ENCODE assay signal across 8 mouse cellular contexts in genomic region chr1:161999882-162000371, GRCm38 (mm10). TPM values are rescaled to one million over a fixed set of nuclear protein-coding genes. Genes with fewer than 3 reads are reported as not detected.
DNase-seq lines count a peak whose midpoint lies in the region; ATAC-seq and TF ChIP-seq lines count a peak whose summit lies in the region.

No protein-coding gene starts in this region.

- H3K27me3 ChIP-seq in G1E (ENCODE audit: insufficient read depth, low read length), result peaks cover 7% of the 10 kb centered on the region
- H3K27me3 ChIP-seq in forebrain, embryonic 11.5 days (ENCODE audit: control insufficient read depth, insufficient read depth, low read length), result no peaks in the 10 kb centered on the region
- H3K27me3 ChIP-seq in liver, postnatal 0 days (ENCODE audit: insufficient read depth, low read length), result no peaks in the 10 kb centered on the region
- no peaks in the 10 kb centered on the region for H3K27me3 ChIP-seq in neural tube, embryonic 13.5 days

- H3K4me3 ChIP-seq in G1E (ENCODE audit: low read depth, low read length), result no peak overlapping the region
- no peak overlapping the region for H3K4me3 ChIP-seq in forebrain, embryonic 11.5 days (ENCODE audit: low read depth, low read length)
- H3K4me3 ChIP-seq in liver, postnatal 0 days (ENCODE audit: low read depth, low read length), result no peak overlapping the region
- no peak overlapping the region for H3K4me3 ChIP-seq in neural tube, embryonic 13.5 days

- DNase-seq in G1E (ENCODE audit: low spot score), result no peak
- peak; percentile 66 for DNase-seq in c-Kit-positive CD71-negative TER-119-negative erythroid progenitor cells, embryonic 14.5 days (ENCODE audit: low read depth)
- DNase-seq in forebrain, embryonic 11.5 days (ENCODE audit: low spot score), result peak; percentile 73
- peak; percentile 71 to 82 for DNase-seq in heart, postnatal 10 days
- DNase-seq in large intestine, adult 2 months (ENCODE audit: low read depth, low spot score), result peak; percentile 46
- DNase-seq in liver, postnatal 0 days, result peak; percentile 24
- DNase-seq in urinary bladder, postnatal 10 days (ENCODE audit: low spot score), result no peak

- intact Hi-C loops in heart, postnatal 10 days (cut with DNase I), result loop anchor here (1.0 kb wide), 2 partner anchors 276 to 313 kb away; no protein-coding TSS in a partner anchor

- peak overlapping the region; percentile 40; the same call in 1 of the 2 replicates for H3K4me2 ChIP-seq in forebrain, embryonic 11.5 days (ENCODE audit: low read depth, low read length, severe bottlenecking)
- peak overlapping the region; percentile 54 for H3K4me2 ChIP-seq in liver, postnatal 0 days (ENCODE audit: low read depth, low read length)
- H3K4me2 ChIP-seq in neural tube, embryonic 13.5 days, result peak overlapping the region; percentile 36

- H3K9me3 ChIP-seq in G1E (replicated peaks), result no peaks in the 10 kb centered on the region
- H3K9me3 ChIP-seq in forebrain, embryonic 11.5 days (ENCODE audit: control insufficient read depth, low read length), result no peaks in the 10 kb centered on the region
- no peaks in the 10 kb centered on the region for H3K9me3 ChIP-seq in liver, postnatal 0 days (ENCODE audit: low read length)
- H3K9me3 ChIP-seq in neural tube, embryonic 13.5 days, result no peaks in the 10 kb centered on the region

- peak overlapping the region; percentile 60; the same call in 1 of the 2 replicates for H3K27ac ChIP-seq in forebrain, embryonic 11.5 days (ENCODE audit: low read depth, low read length)
- no peak overlapping the region for H3K27ac ChIP-seq in liver, postnatal 0 days (ENCODE audit: low read depth)
- peak overlapping the region; percentile 77 for H3K27ac ChIP-seq in neural tube, embryonic 13.5 days (replicated peaks)

- WGBS in forebrain, embryonic 11.5 days, result 3% methylated on average over 4 of the region's 4 CpGs
- 4% methylated on average over 4 of the region's 4 CpGs for WGBS in large intestine, adult 2 months
- WGBS in liver, postnatal 0 days (ENCODE audit: insufficient replicate concordance), result 16% methylated on average over 4 of the region's 4 CpGs
- 2% methylated on average over 4 of the region's 4 CpGs for WGBS in neural tube, embryonic 13.5 days

- TF ChIP-seq CTCF in G1E (IDR thresholded peaks at IDR 0.05; ENCODE audit: low read depth, low read length), result 0 out of 2 replicates have a peak, but pooled peaks have one; percentile 12
- peak; percentile 83 for TF ChIP-seq CTCF in liver, postnatal 0 days (IDR thresholded peaks at IDR 0.05; ENCODE audit: low read depth)

- peaks cover 4% of the 10 kb centered on the region; the same call in 1 of the 2 replicates for H3K4me1 ChIP-seq in G1E (ENCODE audit: insufficient read depth, low read depth, low read length)
- H3K4me1 ChIP-seq in forebrain, embryonic 11.5 days (replicated peaks; ENCODE audit: control insufficient read depth, insufficient read depth, low read length), result peaks cover 8% of the 10 kb centered on the region
- H3K4me1 ChIP-seq in liver, postnatal 0 days (ENCODE audit: insufficient read depth), result peaks cover 15% of the 10 kb centered on the region; the same call in 1 of the 2 replicates
- H3K4me1 ChIP-seq in neural tube, embryonic 13.5 days (replicated peaks), result peaks cover 46% of the 10 kb centered on the region

- peak overlapping the region; percentile 55 for H3K9ac ChIP-seq in forebrain, embryonic 11.5 days (ENCODE audit: low read length)
- no peak overlapping the region for H3K9ac ChIP-seq in liver, postnatal 0 days (replicated peaks)
- H3K9ac ChIP-seq in neural tube, embryonic 13.5 days, result 0 out of 2 replicates have a peak overlapping the region, but pooled peaks have one; percentile 50

- TF ChIP-seq EP300 in liver, postnatal 0 days (IDR thresholded peaks at IDR 0.05; ENCODE audit: low read depth), result no peak

- ATAC-seq in G1E (ENCODE audit: extremely low read depth, insufficient number of reproducible peaks, low FRiP score, poor library complexity, severe bottlenecking), result no peak
- ATAC-seq in forebrain, embryonic 11.5 days (replicated peaks; ENCODE audit: low FRiP score), result peak; percentile 85
- ATAC-seq in liver, postnatal 0 days, result peak; percentile 66
- peak; percentile 92 for ATAC-seq in neural tube, embryonic 13.5 days (ENCODE audit: low read depth)

- H3K36me3 ChIP-seq in G1E (replicated peaks), result no peaks in the 10 kb centered on the region
- no peaks in the 10 kb centered on the region for H3K36me3 ChIP-seq in forebrain, embryonic 11.5 days (ENCODE audit: control insufficient read depth, insufficient read depth, low read length)
- H3K36me3 ChIP-seq in liver, postnatal 0 days (replicated peaks; ENCODE audit: insufficient read depth, low read length), result no peaks in the 10 kb centered on the region
- no peaks in the 10 kb centered on the region for H3K36me3 ChIP-seq in neural tube, embryonic 13.5 days

RNA-seq across cellular contexts. Expression of gene 4930558K02Rik, which starts 20.5 kb away (rescaled TPM):
- 2.8 TPM in 1 of 2 replicates, not detected in the other for total RNA-seq in G1E (2014; fragmentation: Nextera tagmentation)
- not detected in 2 replicates for total RNA-seq in G1E (2017)
- polyA plus RNA-seq in G1E (2012), result not detected in 2 replicates
- not detected in 2 replicates for polyA plus RNA-seq in forebrain, embryonic 11.5 days (2014; fragmentation: Nextera tagmentation; extraction: Ambion mirVana)
- not detected for total RNA-seq in heart, postnatal 10 days (2021)
- polyA plus RNA-seq in large intestine, adult 2 months (2012; rRNA removed), result not detected in 2 replicates
- not detected in 2 replicates for polyA plus RNA-seq in liver, postnatal 0 days (2015; fragmentation: Nextera tagmentation; extraction: Ambion mirVana)
- not detected in 2 replicates for polyA plus RNA-seq in neural tube, embryonic 13.5 days (2015; fragmentation: Nextera tagmentation; extraction: Ambion mirVana)

RNA-seq across cellular contexts. Expression of gene Pigc, which starts 30.9 kb away (rescaled TPM):
- total RNA-seq in G1E (2014; fragmentation: Nextera tagmentation) (14.6 and 17.7 TPM in 2 replicates), G1E (2017) (25.1 and 26.1 TPM in 2 replicates)
- 0.75 and 0.93 TPM in 2 replicates for polyA plus RNA-seq in G1E (2012)
- polyA plus RNA-seq in forebrain, embryonic 11.5 days (2014; fragmentation: Nextera tagmentation; extraction: Ambion mirVana), result 30.1 and 30.6 TPM in 2 replicates
- 10 to 100 TPM; 20.6 to 21.9 TPM for total RNA-seq in heart, postnatal 10 days (2021)
- 15.9 and 20.8 TPM in 2 replicates for polyA plus RNA-seq in large intestine, adult 2 months (2012; rRNA removed)
- polyA plus RNA-seq in liver, postnatal 0 days (2015; fragmentation: Nextera tagmentation; extraction: Ambion mirVana), result 17.7 and 20.7 TPM in 2 replicates
- polyA plus RNA-seq in neural tube, embryonic 13.5 days (2015; fragmentation: Nextera tagmentation; extraction: Ambion mirVana), result 35.9 and 36.5 TPM in 2 replicates

Comparison
In these comparisons a context has a peak if more than half of its experiments do, and no peak if none do; other contexts are left out.
1. DNase-seq: peak in c-Kit-positive CD71-negative TER-119-negative erythroid progenitor cells, embryonic 14.5 days (single experiment), forebrain, embryonic 11.5 days (single experiment), heart, postnatal 10 days (2 of 2), large intestine, adult 2 months (single experiment) and liver, postnatal 0 days (single experiment); none in G1E (single experiment) and urinary bladder, postnatal 10 days (single experiment).
2. Peak in every context shown above with its lines, with median percentiles within 50 percentile points of each other: H3K4me2 ChIP-seq.